Mouse (Mus musculus): ENCODE data around the gene Pmpca. TPM values are rescaled to one million over a fixed set of nuclear protein-coding genes. Genes with fewer than 3 reads are reported as not detected.
"Not testable (repeated sequence)": the region's sequence is repeated elsewhere in the genome, so short reads cannot be mapped to it uniquely, and the experiment has no call there.

The Pmpca gene
- polyA plus RNA-seq, 1 experiment from 2014 or later, result 104 TPM

DNA sequence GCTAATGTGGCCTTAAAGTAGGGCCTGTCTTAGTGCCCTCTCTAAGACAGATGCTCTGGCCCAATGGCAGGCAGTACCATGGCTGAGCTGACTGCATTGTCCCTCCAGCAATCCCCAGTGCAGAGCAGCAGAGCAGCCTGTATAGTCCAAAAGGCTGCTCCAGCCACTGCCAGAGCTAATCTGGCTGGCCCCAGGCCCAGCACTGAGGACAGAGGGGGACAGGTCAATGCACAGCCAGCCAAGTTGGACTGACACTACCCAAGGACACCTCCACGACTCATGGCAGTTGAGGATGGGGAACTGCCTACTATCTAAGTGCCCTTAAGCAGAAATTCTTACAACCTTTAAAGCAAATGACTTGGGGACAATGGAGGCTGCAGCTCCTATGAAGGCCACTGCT, 20.6 kb upstream of the Pmpca start:
- ATAC-seq (ENCODE audit: insufficient read depth) (no peak), DNase-seq (no peak)
- Histone ChIP-seq H3K4me3 (ENCODE audit: low read depth, low read length) (no peak overlapping the region), H3K4me1 (ENCODE audit: insufficient read depth) (no peaks in the 10 kb centered on the region), H3K4me2 (no peak overlapping the region), H3K27me3 (ENCODE audit: insufficient read depth, low read length) (no peaks in the 10 kb centered on the region), H3K36me3 (ENCODE audit: insufficient read depth) (peaks cover 97% of the 10 kb centered on the region), H3K27ac (ENCODE audit: low read depth) (no peak overlapping the region), H3K9me3 (ENCODE audit: low read depth, low read length) (no peaks in the 10 kb centered on the region), H3K9ac (no peak overlapping the region)
- no peak for TF ChIP-seq CTCF (IDR thresholded peaks at IDR 0.05; ENCODE audit: low read depth)
- WGBS, result 90% methylated on average over 1 of the region's 1 CpGs

DNA sequence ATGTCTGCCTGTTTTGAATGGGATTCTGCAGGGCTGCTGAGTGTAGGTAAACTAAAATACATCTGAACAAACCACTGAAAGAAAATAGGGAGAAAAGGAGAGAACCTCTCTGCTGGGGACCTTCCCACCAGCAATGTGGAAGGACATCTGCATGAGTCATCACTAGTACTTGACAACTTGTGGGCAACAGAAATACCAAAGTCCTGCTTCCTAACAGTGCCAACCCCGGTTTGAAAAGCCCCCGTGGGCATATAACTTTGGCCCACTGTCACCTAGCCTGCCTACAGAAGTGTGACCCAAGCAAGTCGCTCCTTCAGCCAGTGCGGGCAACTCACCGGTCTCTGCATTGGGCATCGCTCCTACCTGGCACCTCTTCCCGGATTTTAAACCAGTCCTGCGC, 16.7 kb upstream of the Pmpca start:
- WGBS, result 93% methylated on average over 8 of the region's 8 CpGs
- no peak overlapping the region for H3K4me2 ChIP-seq
- no peaks in the 10 kb centered on the region for H3K27me3 ChIP-seq (ENCODE audit: insufficient read depth, low read length)
- DNase-seq (no peak), ATAC-seq (ENCODE audit: insufficient read depth) (no peak)
- H3K9ac ChIP-seq, result no peak overlapping the region
- no peak overlapping the region for H3K27ac ChIP-seq (ENCODE audit: low read depth)
- H3K4me1 ChIP-seq (ENCODE audit: insufficient read depth), result no peaks in the 10 kb centered on the region
- TF ChIP-seq CTCF (IDR thresholded peaks at IDR 0.05; ENCODE audit: low read depth), result no peak
- no peak overlapping the region for H3K4me3 ChIP-seq (ENCODE audit: low read depth, low read length)
- H3K9me3 ChIP-seq (ENCODE audit: low read depth, low read length), result no peaks in the 10 kb centered on the region
- peaks cover 98% of the 10 kb centered on the region for H3K36me3 ChIP-seq (ENCODE audit: insufficient read depth)

- H3K9ac ChIP-seq, result peak within 1 kb of the TSS; percentile 80
- H3K4me3 ChIP-seq (ENCODE audit: low read depth, low read length), result peak within 1 kb of the TSS; percentile 81
- DNase-seq (peak; percentile 91), ATAC-seq (ENCODE audit: insufficient read depth) (peak; percentile 97)
- peak within 1 kb of the TSS; percentile 61; the same call in 1 of the 2 replicates for H3K27ac ChIP-seq (ENCODE audit: low read depth)
- TF ChIP-seq CTCF (IDR thresholded peaks at IDR 0.05; ENCODE audit: low read depth), result no peak
- no peaks in the 10 kb centered on the region for H3K4me1 ChIP-seq (ENCODE audit: insufficient read depth)
- under 1% methylated on average over 38 of the region's 38 CpGs for WGBS
- no peaks in the 10 kb centered on the region for H3K27me3 ChIP-seq (ENCODE audit: insufficient read depth, low read length)
- H3K36me3 ChIP-seq (ENCODE audit: insufficient read depth), result peaks cover 65% of the 10 kb centered on the region
- peak within 1 kb of the TSS; percentile 92 for H3K4me2 ChIP-seq
- H3K9me3 ChIP-seq (ENCODE audit: low read depth, low read length), result no peaks in the 10 kb centered on the region
Measured at GRCm38 (mm10) chr2:26380131-26380771, 8.9 kb upstream of the Pmpca start, which contains the start of gene Snapc4. Gene Snapc4, minus strand, starts transcription at chr2:26380653.

GRCm38 (mm10) chr2:26380871-26381270, 8.3 kb upstream of the Pmpca start:
- WGBS, result 25% methylated on average over 6 of the region's 6 CpGs
- H3K27ac ChIP-seq (ENCODE audit: low read depth); H3K4me1 ChIP-seq (ENCODE audit: insufficient read depth); H3K9me3 ChIP-seq (ENCODE audit: low read depth, low read length); H3K27me3 ChIP-seq (ENCODE audit: insufficient read depth, low read length); DNase-seq: not testable (repeated sequence)
- Histone ChIP-seq H3K4me3 (ENCODE audit: low read depth, low read length) (peak overlapping the region; percentile 81), H3K9ac (peak overlapping the region; percentile 80), H3K36me3 (ENCODE audit: insufficient read depth) (peaks cover 65% of the 10 kb centered on the region), H3K4me2 (peak overlapping the region; percentile 92)
- ATAC-seq (ENCODE audit: insufficient read depth), result peak; percentile 33; the same call in 1 of the 2 replicates

DNA sequence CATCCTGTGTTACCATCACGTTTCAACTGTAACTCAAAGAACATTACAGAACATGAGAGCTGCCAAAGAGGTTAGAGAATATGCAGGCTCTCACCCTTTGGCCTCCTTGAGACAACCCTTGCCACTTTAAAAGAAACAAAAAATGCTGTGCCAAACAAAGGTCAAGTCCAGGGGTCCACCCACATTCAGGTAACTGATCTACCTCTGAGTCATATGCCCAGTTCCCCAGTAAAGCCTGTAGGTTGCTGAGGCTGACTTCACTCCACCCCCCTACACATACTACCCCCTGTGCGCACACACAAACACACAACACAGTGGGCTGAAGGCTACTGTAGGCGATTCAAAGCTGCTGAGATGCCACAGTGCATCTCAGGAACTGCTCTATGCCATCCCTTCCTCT, 1.4 kb upstream of the Pmpca start:
- peaks cover 73% of the 10 kb centered on the region for H3K36me3 ChIP-seq (ENCODE audit: insufficient read depth)
- H3K9ac ChIP-seq, result peak overlapping the region; percentile 89; the same call in 1 of the 2 replicates
- WGBS, result 79% methylated on average over 3 of the region's 3 CpGs
- H3K9me3 ChIP-seq (ENCODE audit: low read depth, low read length), result no peaks in the 10 kb centered on the region
- peak overlapping the region; percentile 94 for H3K4me2 ChIP-seq
- ATAC-seq (ENCODE audit: insufficient read depth) (no peak), DNase-seq (no peak)
- no peak overlapping the region for H3K27ac ChIP-seq (ENCODE audit: low read depth)
- H3K4me1 ChIP-seq (ENCODE audit: insufficient read depth), result peaks cover 5% of the 10 kb centered on the region; the same call in 1 of the 2 replicates
- no peak for TF ChIP-seq CTCF (IDR thresholded peaks at IDR 0.05; ENCODE audit: low read depth)
- peak overlapping the region; percentile 98 for H3K4me3 ChIP-seq (ENCODE audit: low read depth, low read length)
- no peaks in the 10 kb centered on the region for H3K27me3 ChIP-seq (ENCODE audit: insufficient read depth, low read length)

DNA sequence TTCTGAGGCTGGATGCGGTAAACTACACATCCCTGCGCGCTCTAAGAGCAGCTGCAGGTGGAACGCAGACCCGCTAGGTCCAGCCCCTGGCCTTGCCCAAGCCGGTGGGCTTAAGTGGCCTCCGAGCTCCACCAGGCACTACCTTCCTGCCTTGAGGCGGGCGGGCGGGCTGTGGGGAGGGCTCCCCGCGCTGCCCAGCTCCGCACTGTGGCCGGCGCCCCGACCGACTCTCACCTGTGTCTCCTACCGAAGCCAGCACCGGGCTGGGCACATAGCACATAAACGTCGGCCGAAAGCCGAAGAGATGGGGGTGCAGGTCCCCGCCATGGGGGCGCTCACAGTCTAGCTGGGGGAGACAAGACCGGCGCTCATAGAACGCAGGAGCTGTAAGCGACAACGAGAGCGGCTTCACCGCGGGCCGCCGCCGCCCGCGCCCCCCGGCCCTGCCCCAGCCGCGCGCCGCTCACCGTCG, 421 bp upstream of the Pmpca start:
- peaks cover 5% of the 10 kb centered on the region; the same call in 1 of the 2 replicates for H3K4me1 ChIP-seq (ENCODE audit: insufficient read depth)
- H3K4me3 ChIP-seq (ENCODE audit: low read depth, low read length), result peak overlapping the region; percentile 98
- under 1% methylated on average over 43 of the region's 45 CpGs for WGBS
- DNase-seq (no peak), ATAC-seq (ENCODE audit: insufficient read depth) (peak; percentile 57)
- TF ChIP-seq CTCF (IDR thresholded peaks at IDR 0.05; ENCODE audit: low read depth), result no peak
- peak overlapping the region; percentile 58; the same call in 1 of the 2 replicates for H3K27ac ChIP-seq (ENCODE audit: low read depth)
- no peaks in the 10 kb centered on the region for H3K27me3 ChIP-seq (ENCODE audit: insufficient read depth, low read length)
- H3K4me2 ChIP-seq, result peak overlapping the region; percentile 94
- H3K9me3 ChIP-seq (ENCODE audit: low read depth, low read length), result no peaks in the 10 kb centered on the region
- H3K9ac ChIP-seq, result peak overlapping the region; percentile 89
- H3K36me3 ChIP-seq (ENCODE audit: insufficient read depth), result peaks cover 73% of the 10 kb centered on the region

GRCm38 (mm10) chr2:26390954-26391353, 1.8 kb downstream of the Pmpca start:
- Histone ChIP-seq H3K4me1 (ENCODE audit: insufficient read depth) (peaks cover 5% of the 10 kb centered on the region; the same call in 1 of the 2 replicates), H3K9ac (no peak overlapping the region), H3K27ac (ENCODE audit: low read depth) (no peak overlapping the region), H3K36me3 (ENCODE audit: insufficient read depth) (peaks cover 73% of the 10 kb centered on the region), H3K27me3 (ENCODE audit: insufficient read depth, low read length) (no peaks in the 10 kb centered on the region), H3K4me3 (ENCODE audit: low read depth, low read length) (peak overlapping the region; percentile 98; the same call in 1 of the 2 replicates), H3K9me3 (ENCODE audit: low read depth, low read length) (no peaks in the 10 kb centered on the region), H3K4me2 (no peak overlapping the region)
- no peak for TF ChIP-seq CTCF (IDR thresholded peaks at IDR 0.05; ENCODE audit: low read depth)
- WGBS, result 82% methylated on average over 3 of the region's 3 CpGs
- ATAC-seq (ENCODE audit: insufficient read depth) (no peak), DNase-seq (no peak)
